Mouse (Mus musculus) CH12F3 (cell line): Measurements from ENCODE around the gene Col4a2.
"Not testable (repeated sequence)": the region's sequence is repeated elsewhere in the genome, so short reads cannot be mapped to it uniquely, and the experiment has no call there.

ENCODE experiments used
- in situ Hi-C: fragments of 300-500 bp; cut with MboI; formaldehyde crosslinking; loops from 2 replicates; pipeline ENCODE4 v1.14.3; 2020; ENCODE audit warnings: low sequenced_read_pairs

Col4a2 gene

GRCm38 (mm10) chr8:11475876-11476275 is 163.3 kb downstream of the Col4a2 start:
- in situ Hi-C loops, result no loop called here

GRCm38 (mm10) chr8:11476338-11477177 is 164.0 kb downstream of the Col4a2 start:
- in situ Hi-C loops, result no loop called here

- in situ Hi-C loops, result no loop called here
Measured at GRCm38 (mm10) chr8:11477178-11477553, 164.6 kb downstream of the Col4a2 start.

DNA sequence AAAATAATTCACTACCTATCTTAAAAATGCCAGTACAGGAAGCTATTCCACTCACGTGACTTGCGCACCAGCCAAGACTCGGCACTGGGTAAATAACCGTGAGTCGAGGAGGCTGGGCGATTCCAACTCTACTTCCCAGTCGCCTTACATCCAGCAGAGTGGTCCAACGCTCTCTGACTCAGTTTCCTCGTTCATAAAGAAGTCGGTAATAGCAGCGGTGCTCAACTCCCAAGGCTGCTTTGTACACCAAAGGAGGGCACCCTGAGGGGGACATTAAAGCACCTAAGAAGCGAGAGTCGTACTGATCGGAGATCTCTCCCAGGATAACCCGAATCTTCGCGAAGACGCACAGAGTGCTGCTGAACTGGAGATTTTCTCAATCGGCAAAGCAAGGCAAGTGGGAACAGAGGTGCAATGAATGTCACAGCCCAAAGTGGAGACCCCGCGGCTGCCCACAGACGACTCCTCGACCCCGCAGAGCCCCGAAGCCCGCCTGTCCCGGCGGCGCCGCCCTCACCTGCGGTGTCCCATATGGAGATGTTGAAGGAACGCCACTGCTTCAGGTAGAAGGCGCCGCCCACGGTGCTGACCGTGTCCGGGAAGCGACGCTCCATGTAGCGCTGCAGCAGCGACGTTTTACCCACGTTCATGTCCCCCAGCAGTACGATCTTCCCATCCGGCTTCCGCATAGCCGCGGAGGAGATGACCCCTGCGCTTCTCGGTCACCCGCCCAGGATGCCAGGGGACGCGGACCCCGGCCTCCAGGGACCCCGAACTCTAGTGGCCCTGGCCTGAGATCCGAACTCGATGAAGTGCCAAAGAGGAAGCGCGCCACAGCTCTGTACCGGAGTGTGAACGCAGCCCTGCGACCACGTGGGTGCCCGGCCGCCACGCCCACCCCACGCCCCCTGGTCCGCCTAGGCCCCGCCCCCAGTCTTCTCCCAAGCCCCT is 165.5 kb downstream of the Col4a2 start, which contains the start of gene Rab20:
Gene Rab20 (minus strand): TSS at position 900 of the 951 bp plus-strand sequence.
- in situ Hi-C loops, result no loop called here

GRCm38 (mm10) chr8:11478807-11479527 is 166.4 kb downstream of the Col4a2 start:
- in situ Hi-C loops, result no loop called here

DNA sequence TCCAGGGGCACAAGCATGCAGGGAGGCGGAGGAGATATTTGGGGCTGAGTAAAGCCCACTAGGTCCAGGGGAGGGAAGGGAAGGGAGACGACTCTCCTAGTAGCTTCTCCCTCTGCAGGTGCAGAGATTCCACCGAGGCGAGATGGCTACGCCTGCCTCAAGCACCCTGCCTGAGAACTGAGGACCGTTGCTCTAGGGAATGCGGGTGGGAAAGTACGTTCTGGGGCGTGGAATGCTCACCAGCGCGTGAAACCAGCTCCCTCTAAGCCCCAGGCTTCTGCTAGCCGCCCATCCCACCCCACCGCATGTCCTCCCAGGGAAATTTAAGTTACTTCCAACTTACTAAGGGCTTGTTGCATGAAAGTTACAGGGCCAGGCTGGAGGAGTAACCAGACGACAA is 167.0 kb downstream of the Col4a2 start:
- in situ Hi-C loops, result no loop called here

GRCm38 (mm10) chr8:11481876-11482275 is 169.3 kb downstream of the Col4a2 start:
- in situ Hi-C loops, result loop anchor here (10.0 kb wide), 1 partner anchor 47 kb away; no protein-coding TSS in a partner anchor

DNA sequence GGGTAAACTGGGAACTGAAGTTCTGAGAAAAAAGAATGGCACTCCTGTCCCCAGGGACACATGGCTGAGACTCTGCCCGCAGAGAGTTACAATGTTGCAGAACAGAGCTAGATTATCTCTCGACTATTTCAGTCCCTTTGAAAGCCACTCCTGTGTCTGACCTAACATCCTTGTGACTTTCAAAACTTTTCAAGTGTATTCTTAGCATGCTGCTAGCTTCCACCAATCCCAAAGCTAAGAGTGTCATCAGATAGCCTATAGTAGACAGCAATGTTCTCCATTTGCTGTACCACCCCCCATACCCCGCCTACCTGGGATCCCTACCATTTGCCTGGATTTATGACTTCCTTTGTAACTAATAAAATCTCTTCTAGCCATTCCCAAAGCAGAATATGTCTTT is 169.9 kb downstream of the Col4a2 start:
- in situ Hi-C loops, result loop anchor here (10.0 kb wide), 1 partner anchor 48 kb away; no protein-coding TSS in a partner anchor

DNA sequence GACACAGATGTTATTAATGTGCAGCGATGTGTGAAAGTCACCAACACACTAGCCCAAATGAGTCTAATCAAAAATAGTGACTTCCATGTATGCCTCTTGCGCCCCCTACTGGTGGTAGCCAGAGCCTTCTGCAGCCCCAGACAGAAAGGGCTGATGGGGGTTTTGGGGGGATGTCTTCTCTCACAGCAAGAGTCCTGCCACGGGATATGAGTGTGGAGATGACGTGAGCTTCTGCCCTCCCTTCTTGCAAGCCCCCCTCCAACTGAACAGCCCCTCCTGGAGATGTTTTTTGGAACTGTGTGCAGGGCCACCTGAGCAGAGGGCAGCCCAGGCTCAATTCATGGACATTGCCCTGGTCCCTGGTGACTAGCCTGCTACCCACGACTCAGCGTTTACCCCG is 173.5 kb downstream of the Col4a2 start:
- in situ Hi-C loops, result loop anchor here (10.0 kb wide), 1 partner anchor 51 kb away; no protein-coding TSS in a partner anchor

DNA sequence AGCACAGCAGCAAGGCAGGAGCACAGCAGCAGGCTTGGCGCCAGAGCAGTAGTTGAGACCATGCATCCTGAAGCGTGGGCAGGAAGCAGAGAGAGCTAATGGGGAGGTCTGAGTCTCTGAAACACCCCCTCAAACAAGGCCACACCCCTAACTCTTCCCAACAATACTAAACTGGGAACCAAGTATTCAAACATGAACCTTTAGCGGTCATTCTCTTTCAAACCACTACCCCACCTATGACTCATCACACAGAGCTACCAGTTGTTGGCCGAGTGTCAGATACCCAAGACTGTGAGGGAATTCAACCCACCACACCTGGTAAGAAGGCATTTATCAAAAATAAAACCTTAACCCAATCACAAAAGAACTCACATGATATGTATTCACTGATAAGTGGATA is 174.6 kb downstream of the Col4a2 start:
- in situ Hi-C loops, result loop anchor here (10.0 kb wide), 1 partner anchor 52 kb away; no protein-coding TSS in a partner anchor

DNA sequence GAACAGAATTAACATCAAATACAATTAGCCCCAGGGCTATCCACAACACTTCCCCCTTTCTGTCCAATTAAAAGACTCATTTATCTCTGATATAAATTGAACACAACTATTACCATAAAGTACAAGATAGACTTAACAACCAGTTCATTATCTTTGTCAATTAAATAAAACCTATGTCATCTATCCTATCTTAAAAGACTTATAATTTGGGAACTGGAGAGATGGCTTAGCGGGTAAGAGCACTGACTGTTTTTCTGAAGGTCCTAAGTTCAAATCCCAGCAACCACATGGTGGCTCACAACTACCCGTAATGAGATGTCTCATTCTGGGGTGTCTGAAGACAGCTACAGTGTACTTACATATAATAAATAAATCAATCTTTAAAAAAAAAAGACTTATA is 179.7 kb downstream of the Col4a2 start:
- in situ Hi-C loops, result not testable (repeated sequence)

- in situ Hi-C loops, result no loop called here
Measured at GRCm38 (mm10) chr8:11497017-11497990, 184.7 kb downstream of the Col4a2 start, which contains the start of gene Naxd. Naxd (plus strand) TSS chr8:11497506.

GRCm38 (mm10) chr8:11498281-11498680 is 185.7 kb downstream of the Col4a2 start:
- in situ Hi-C loops, result no loop called here
